Mouse (Mus musculus) kidney, embryonic 15.5 days (tissue): ENCODE results near the gene Osbpl10. TPM values are rescaled to one million over a fixed set of nuclear protein-coding genes. Genes with fewer than 3 reads are reported as not detected.
"Not testable (repeated sequence)": the region's sequence is repeated elsewhere in the genome, so short reads cannot be mapped to it uniquely, and the experiment has no call there.

Experiments used
- ATAC-seq: fragments of 200-750 bp; cut with Nextera tagmentation; replicated peaks from 2 replicates; pipeline ENCODE4 v1.8.0; 2017; ENCODE audit warnings: moderate TSS enrichment; ENCODE audit not compliant: low FRiP score
- H3K27ac ChIP-seq: fragments of 300-500 bp; sonication (generic); 2 replicates; pipeline ENCODE4 v1.5.1; 2015; ENCODE audit warnings: mild to moderate bottlenecking, inconsistent platforms
- H3K27me3 ChIP-seq: fragments of 300-500 bp; sonication (generic); 2 replicates; pipeline ENCODE4 v1.6.1; 2015; ENCODE audit warnings: inconsistent platforms
- H3K36me3 ChIP-seq: fragments of 300-500 bp; sonication (generic); 2 replicates; pipeline ENCODE4 v1.6.1; 2015; ENCODE audit warnings: inconsistent platforms
- H3K4me1 ChIP-seq: fragments of 300-500 bp; sonication (generic); 2 replicates; pipeline ENCODE4 v1.6.1; 2015; ENCODE audit warnings: inconsistent platforms
- H3K4me2 ChIP-seq: fragments of 300-500 bp; sonication (generic); 2 replicates; pipeline ENCODE4 v1.6.1; 2015; ENCODE audit warnings: moderate library complexity, mild to moderate bottlenecking, inconsistent platforms
- H3K4me3 ChIP-seq: fragments of 300-500 bp; sonication (generic); replicated peaks from 2 replicates; pipeline ENCODE4 v1.5.1; 2015; ENCODE audit warnings: mild to moderate bottlenecking, inconsistent platforms
- H3K9ac ChIP-seq: fragments of 300-500 bp; sonication (generic); 2 replicates; pipeline ENCODE4 v1.6.1; 2015; ENCODE audit warnings: mild to moderate bottlenecking, inconsistent platforms
- H3K9me3 ChIP-seq: fragments of 300-500 bp; sonication (generic); replicated peaks from 2 replicates; pipeline ENCODE4 v1.6.1; 2016; ENCODE audit warnings: inconsistent platforms
- WGBS: fragments of 180-500 bp; shearing (Covaris S2); methylation state at CpG from one replicate; pipeline ENCODE4 v1.1.7; 2015; ENCODE audit warnings: mixed read lengths; 5-methylcytosine and 5-hydroxymethylcytosine counted together
- polyA plus RNA-seq: library from polyadenylated mRNA; unstranded; fragments of >200 nt; fragmentation: Nextera tagmentation; extraction: Ambion mirVana; gene quantifications from 2 replicates; pipeline ENCODE4 v1.2.1, GENCODE M21; 2015

The Osbpl10 gene
- polyA plus RNA-seq, 1 experiment from 2014 or later, result 3.1 TPM

- 93% methylated on average over 5 of the region's 5 CpGs for WGBS
Observed at GRCm38 (mm10) chr9:115272451-115272850, 294.1 kb downstream of the Osbpl10 start.

DNA sequence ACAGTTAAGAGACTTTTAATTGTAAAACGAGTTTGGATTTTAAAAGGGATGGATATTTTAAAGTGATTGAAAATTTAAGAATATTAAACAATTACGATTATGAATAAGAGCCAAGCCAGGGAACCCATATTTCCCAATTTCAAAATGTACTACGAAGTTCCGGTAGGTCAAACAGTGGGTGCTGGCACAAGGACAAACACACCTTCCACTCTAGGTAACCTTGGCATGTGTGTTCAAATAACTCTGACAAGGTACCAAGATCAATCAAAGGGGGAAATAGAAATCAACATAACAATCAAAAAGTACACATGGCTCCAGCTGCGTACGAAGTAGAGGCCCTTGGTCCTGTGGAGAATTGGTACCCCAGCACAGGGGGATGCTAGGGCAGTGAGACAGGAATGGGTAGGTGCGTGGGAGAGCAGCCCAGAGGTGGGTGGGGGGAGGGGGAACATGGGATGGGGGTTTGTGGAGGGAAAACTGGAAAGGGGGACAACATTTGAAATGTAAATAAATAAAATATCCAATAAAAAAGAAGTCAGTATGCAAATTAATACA is 294.8 kb downstream of the Osbpl10 start:
- Histone ChIP-seq H3K27ac (no peak overlapping the region), H3K9me3 (no peaks in the 10 kb centered on the region), H3K4me3 (no peak overlapping the region), H3K27me3 (no peaks in the 10 kb centered on the region), H3K4me1 (no peaks in the 10 kb centered on the region), H3K9ac (no peak overlapping the region), H3K36me3 (peaks cover 52% of the 10 kb centered on the region), H3K4me2 (no peak overlapping the region)
- no peak for ATAC-seq
- WGBS, result 94% methylated on average over 7 of the region's 7 CpGs

More at GRCm38 (mm10) chr9:115272451-115272850, 294.1 kb downstream of the Osbpl10 start:
- not testable (repeated sequence) for H3K4me1 ChIP-seq, H3K4me3 ChIP-seq, H3K9ac ChIP-seq, H3K9me3 ChIP-seq, H3K27me3 ChIP-seq, H3K4me2 ChIP-seq, ATAC-seq, H3K27ac ChIP-seq
- H3K36me3 ChIP-seq, result peaks cover 45% of the 10 kb centered on the region

DNA sequence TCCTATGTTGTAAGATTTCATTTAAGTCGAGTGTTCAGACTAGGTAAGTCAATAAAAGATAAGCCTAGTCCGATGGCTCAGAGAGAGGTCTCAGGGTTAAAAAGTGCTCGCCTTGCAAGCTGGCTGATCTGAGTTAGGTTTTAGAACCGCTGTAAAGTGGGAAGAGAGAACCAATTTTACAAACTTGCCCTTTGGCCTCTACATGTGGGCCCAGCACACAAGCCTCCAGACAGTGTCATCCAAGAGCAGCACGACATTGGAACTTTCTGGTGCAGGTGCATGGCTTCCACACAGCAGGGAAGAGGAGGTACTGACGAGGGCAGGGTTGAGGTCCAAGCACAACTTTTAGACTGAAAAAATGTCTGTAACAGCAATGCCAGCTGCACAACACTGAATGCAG is 296.4 kb downstream of the Osbpl10 start:
- no peaks in the 10 kb centered on the region for H3K27me3 ChIP-seq
- peaks cover 67% of the 10 kb centered on the region for H3K36me3 ChIP-seq
- WGBS, result 87% methylated on average over 6 of the region's 6 CpGs
- H3K4me1 ChIP-seq, result no peaks in the 10 kb centered on the region
- H3K27ac ChIP-seq, result no peak overlapping the region
- no peak overlapping the region for H3K9ac ChIP-seq
- no peak overlapping the region for H3K4me3 ChIP-seq
- ATAC-seq, result no peak
- no peaks in the 10 kb centered on the region for H3K9me3 ChIP-seq
- no peak overlapping the region for H3K4me2 ChIP-seq

- 91% methylated on average over 1 of the region's 1 CpGs for WGBS
- Histone ChIP-seq H3K9me3 (no peaks in the 10 kb centered on the region), H3K4me1 (peaks cover 8% of the 10 kb centered on the region), H3K36me3 (peaks cover 59% of the 10 kb centered on the region), H3K27me3 (no peaks in the 10 kb centered on the region), H3K4me2 (no peak overlapping the region), H3K4me3 (no peak overlapping the region), H3K9ac (no peak overlapping the region), H3K27ac (no peak overlapping the region)
- ATAC-seq, result no peak
Observed at GRCm38 (mm10) chr9:115278641-115279040, 300.3 kb downstream of the Osbpl10 start.

Other genes with a start within 250 kb of the Osbpl10 start
- gene Cmtm6, start 247.5 kb upstream of the Osbpl10 start, polyA plus RNA-seq, result 56.3 and 57.6 TPM in 2 replicates
- 102 TPM in 2 replicates for gene Cmtm7, start 196.7 kb upstream of the Osbpl10 start, polyA plus RNA-seq
- gene Cmtm8, start 134.4 kb upstream of the Osbpl10 start, polyA plus RNA-seq, result 38.8 and 41.4 TPM in 2 replicates
- gene Gpd1l, start 44.6 kb upstream of the Osbpl10 start, polyA plus RNA-seq, result 19.5 and 20.1 TPM in 2 replicates
- 310 and 532 TPM in 2 replicates for gene Rps27rt, start 4.2 kb downstream of the Osbpl10 start, polyA plus RNA-seq